Mouse (Mus musculus): ENCODE results near the gene Morn5. TPM values are rescaled to one million over a fixed set of nuclear protein-coding genes. Genes with fewer than 3 reads are reported as not detected.

Morn5 gene
- polyA plus RNA-seq, 1 experiment from 2014 or later: 0.42 TPM

GRCm38 (mm10) chr2:36077160-36077761 is 28.0 kb downstream of the Morn5 start:
- ATAC-seq (replicated peaks; ENCODE audit: extremely low read depth, insufficient read depth, low FRiP score): no peak
- Histone ChIP-seq H3K9me3 (replicated peaks; ENCODE audit: control insufficient read depth, low read length) (no peaks in the 10 kb centered on the region), H3K36me3 (ENCODE audit: control insufficient read depth, insufficient read depth) (no peaks in the 10 kb centered on the region), H3K27me3 (ENCODE audit: control insufficient read depth, insufficient read depth, low read length) (peaks cover 12% of the 10 kb centered on the region; the same call in 1 of the 2 replicates), H3K4me3 (ENCODE audit: low read length) (no peak overlapping the region), H3K27ac (ENCODE audit: low read length) (no peak overlapping the region), H3K9ac (ENCODE audit: low read length) (no peak overlapping the region), H3K4me1 (ENCODE audit: control insufficient read depth, insufficient read depth, low read length) (no peaks in the 10 kb centered on the region), H3K4me2 (ENCODE audit: low read depth, low read length) (no peak overlapping the region)
- WGBS: 31% methylated on average over 11 of the region's 11 CpGs

DNA sequence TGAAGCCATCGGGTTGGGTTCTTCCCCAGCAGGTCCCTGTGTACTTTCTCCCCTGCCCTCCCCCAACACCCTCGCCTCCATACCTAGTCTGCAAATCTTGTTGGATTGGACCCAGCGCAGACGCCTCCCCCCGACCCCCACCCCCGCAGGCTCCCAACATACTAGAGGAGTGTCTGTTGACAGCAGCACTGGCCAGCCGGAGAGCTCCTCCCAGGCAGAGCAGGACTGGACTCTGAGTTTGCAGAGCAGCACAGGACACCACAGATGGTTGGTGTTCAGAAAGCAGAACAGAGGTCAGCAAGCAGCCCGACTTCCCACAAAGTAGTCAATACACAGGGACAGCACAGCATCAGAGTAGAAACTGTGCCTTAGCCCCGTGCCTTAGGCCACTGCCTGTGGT is 32.2 kb downstream of the Morn5 start:
- WGBS: 19% methylated on average over 9 of the region's 9 CpGs
- Histone ChIP-seq H3K4me2 (ENCODE audit: low read depth, low read length) (no peak overlapping the region), H3K4me3 (ENCODE audit: low read length) (no peak overlapping the region), H3K9me3 (replicated peaks; ENCODE audit: control insufficient read depth, low read length) (no peaks in the 10 kb centered on the region), H3K36me3 (ENCODE audit: control insufficient read depth, insufficient read depth) (no peaks in the 10 kb centered on the region), H3K27me3 (ENCODE audit: control insufficient read depth, insufficient read depth, low read length) (peaks cover 18% of the 10 kb centered on the region), H3K27ac (ENCODE audit: low read length) (no peak overlapping the region), H3K4me1 (ENCODE audit: control insufficient read depth, insufficient read depth, low read length) (no peaks in the 10 kb centered on the region), H3K9ac (ENCODE audit: low read length) (no peak overlapping the region)
- ATAC-seq (replicated peaks; ENCODE audit: extremely low read depth, insufficient read depth, low FRiP score): no peak

GRCm38 (mm10) chr2:36082802-36083580 is 33.7 kb downstream of the Morn5 start:
- ATAC-seq (replicated peaks; ENCODE audit: extremely low read depth, insufficient read depth, low FRiP score): no peak
- WGBS: 82% methylated on average over 9 of the region's 9 CpGs
- peaks cover 25% of the 10 kb centered on the region for H3K27me3 ChIP-seq (ENCODE audit: control insufficient read depth, insufficient read depth, low read length)
- no peaks in the 10 kb centered on the region for H3K4me1 ChIP-seq (ENCODE audit: control insufficient read depth, insufficient read depth, low read length)
- H3K9me3 ChIP-seq (replicated peaks; ENCODE audit: control insufficient read depth, low read length): no peaks in the 10 kb centered on the region
- no peak overlapping the region for H3K4me2 ChIP-seq (ENCODE audit: low read depth, low read length)
- H3K27ac ChIP-seq (ENCODE audit: low read length): no peak overlapping the region
- H3K36me3 ChIP-seq (ENCODE audit: control insufficient read depth, insufficient read depth): no peaks in the 10 kb centered on the region
- no peak overlapping the region for H3K9ac ChIP-seq (ENCODE audit: low read length)
- H3K4me3 ChIP-seq (ENCODE audit: low read length): no peak overlapping the region

- Histone ChIP-seq H3K27ac (ENCODE audit: low read length) (no peak overlapping the region), H3K9me3 (replicated peaks; ENCODE audit: control insufficient read depth, low read length) (no peaks in the 10 kb centered on the region), H3K36me3 (ENCODE audit: control insufficient read depth, insufficient read depth) (no peaks in the 10 kb centered on the region), H3K4me3 (ENCODE audit: low read length) (no peak overlapping the region), H3K4me1 (ENCODE audit: control insufficient read depth, insufficient read depth, low read length) (no peaks in the 10 kb centered on the region), H3K4me2 (ENCODE audit: low read depth, low read length) (no peak overlapping the region), H3K9ac (ENCODE audit: low read length) (no peak overlapping the region), H3K27me3 (ENCODE audit: control insufficient read depth, insufficient read depth, low read length) (peaks cover 34% of the 10 kb centered on the region)
- no peak for ATAC-seq (replicated peaks; ENCODE audit: extremely low read depth, insufficient read depth, low FRiP score)
- 80% methylated on average over 1 of the region's 1 CpGs for WGBS
Measured at GRCm38 (mm10) chr2:36085041-36085440, 35.8 kb downstream of the Morn5 start.

- Histone ChIP-seq H3K27ac (ENCODE audit: low read length) (no peak overlapping the region), H3K36me3 (ENCODE audit: control insufficient read depth, insufficient read depth) (no peaks in the 10 kb centered on the region), H3K9ac (ENCODE audit: low read length) (no peak overlapping the region), H3K4me3 (ENCODE audit: low read length) (no peak overlapping the region), H3K4me2 (ENCODE audit: low read depth, low read length) (no peak overlapping the region), H3K27me3 (ENCODE audit: control insufficient read depth, insufficient read depth, low read length) (peaks cover 67% of the 10 kb centered on the region), H3K9me3 (replicated peaks; ENCODE audit: control insufficient read depth, low read length) (no peaks in the 10 kb centered on the region), H3K4me1 (ENCODE audit: control insufficient read depth, insufficient read depth, low read length) (peaks cover 14% of the 10 kb centered on the region)
- 56% methylated on average over 3 of the region's 3 CpGs for WGBS
- ATAC-seq (replicated peaks; ENCODE audit: extremely low read depth, insufficient read depth, low FRiP score): no peak
Measured at GRCm38 (mm10) chr2:36089190-36089589, 39.9 kb downstream of the Morn5 start.

DNA sequence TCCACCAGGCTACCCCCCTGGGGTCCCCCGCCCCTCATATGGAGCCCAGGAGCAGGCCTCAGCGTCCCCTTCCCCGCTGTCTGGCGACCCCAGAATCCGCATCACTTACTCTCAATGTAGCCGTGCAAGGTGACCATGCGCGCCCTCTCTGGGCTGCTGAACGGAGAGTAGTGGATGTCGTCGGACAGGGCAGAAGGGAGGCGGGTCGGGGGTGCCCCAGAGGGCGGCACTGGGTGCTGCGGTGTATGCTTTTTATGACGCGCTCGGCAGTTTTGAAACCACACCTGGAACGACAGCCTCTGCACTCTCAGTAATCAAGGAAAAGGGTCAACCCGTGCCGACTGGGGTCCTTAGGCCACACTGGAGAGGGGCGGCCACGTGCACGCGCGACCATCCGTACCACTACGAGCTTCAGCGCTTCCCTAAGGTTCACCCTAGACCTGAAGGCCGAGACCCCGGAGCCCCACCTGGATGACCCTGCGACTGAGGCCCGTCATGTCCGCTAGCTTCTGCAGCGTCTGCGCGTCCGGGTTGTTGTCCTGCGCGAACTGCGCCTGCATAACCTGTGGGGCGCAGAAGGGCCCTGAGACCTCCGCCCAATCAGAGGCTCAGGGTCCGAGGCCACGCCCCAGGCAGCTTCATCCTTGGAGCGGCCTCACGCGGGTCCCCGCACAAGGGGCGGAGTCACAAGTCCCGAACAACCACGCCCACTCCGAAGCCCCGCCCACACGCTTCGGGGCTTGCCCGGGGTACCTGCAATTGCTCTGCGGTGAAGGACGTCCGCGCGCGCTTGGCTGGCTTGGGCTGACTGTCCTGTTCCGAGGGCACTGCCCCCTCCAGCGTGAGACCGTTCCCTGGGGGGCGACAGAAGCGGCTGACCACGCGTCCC is 41.8 kb downstream of the Morn5 start:
- peaks cover 14% of the 10 kb centered on the region for H3K4me1 ChIP-seq (ENCODE audit: control insufficient read depth, insufficient read depth, low read length)

DNA sequence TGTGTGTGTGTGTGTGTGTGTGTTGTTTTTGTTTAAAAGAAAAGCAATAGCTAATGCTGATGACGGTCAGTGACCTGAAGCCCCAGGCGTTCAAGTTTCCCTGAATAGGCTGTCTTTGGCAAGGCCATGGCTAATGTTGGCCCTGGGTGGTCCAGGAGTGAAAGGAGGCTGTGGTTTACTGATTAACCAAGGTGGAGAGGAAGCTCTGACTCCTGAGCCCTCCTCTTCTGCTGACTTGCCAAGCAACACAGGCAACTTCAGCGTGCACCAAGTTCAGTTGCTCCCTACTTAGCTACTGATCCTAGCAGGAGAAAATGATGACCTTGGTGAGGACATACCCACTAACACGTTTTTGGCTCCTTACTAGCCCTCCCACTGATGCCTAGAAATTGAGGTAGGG is 43.5 kb downstream of the Morn5 start:
- Histone ChIP-seq H3K4me1 (ENCODE audit: control insufficient read depth, insufficient read depth, low read length) (peaks cover 14% of the 10 kb centered on the region), H3K27ac (ENCODE audit: low read length) (no peak overlapping the region), H3K27me3 (ENCODE audit: control insufficient read depth, insufficient read depth, low read length) (peaks cover 87% of the 10 kb centered on the region), H3K4me2 (ENCODE audit: low read depth, low read length) (no peak overlapping the region), H3K9me3 (replicated peaks; ENCODE audit: control insufficient read depth, low read length) (no peaks in the 10 kb centered on the region), H3K9ac (ENCODE audit: low read length) (no peak overlapping the region), H3K36me3 (ENCODE audit: control insufficient read depth, insufficient read depth) (no peaks in the 10 kb centered on the region), H3K4me3 (ENCODE audit: low read length) (no peak overlapping the region)
- 19% methylated on average over 4 of the region's 4 CpGs for WGBS
- ATAC-seq (replicated peaks; ENCODE audit: extremely low read depth, insufficient read depth, low FRiP score): no peak

More for the DNA sequence above, 41.8 kb downstream of the Morn5 start:
- H3K27ac ChIP-seq (ENCODE audit: low read length): no peak overlapping the region
- no peaks in the 10 kb centered on the region for H3K36me3 ChIP-seq (ENCODE audit: control insufficient read depth, insufficient read depth)
- ATAC-seq (replicated peaks; ENCODE audit: extremely low read depth, insufficient read depth, low FRiP score): peak; percentile 74
- H3K9ac ChIP-seq (ENCODE audit: low read length): 0 out of 2 replicates have a peak overlapping the region, but pooled peaks have one; percentile 43
- 4% methylated on average over 70 of the region's 70 CpGs for WGBS
- H3K27me3 ChIP-seq (ENCODE audit: control insufficient read depth, insufficient read depth, low read length): peaks cover 80% of the 10 kb centered on the region
- H3K4me2 ChIP-seq (ENCODE audit: low read depth, low read length): peak overlapping the region; percentile 81
- H3K9me3 ChIP-seq (replicated peaks; ENCODE audit: control insufficient read depth, low read length): no peaks in the 10 kb centered on the region
- H3K4me3 ChIP-seq (ENCODE audit: low read length): peak overlapping the region; percentile 57

- Histone ChIP-seq H3K9me3 (replicated peaks; ENCODE audit: control insufficient read depth, low read length) (no peaks in the 10 kb centered on the region), H3K36me3 (ENCODE audit: control insufficient read depth, insufficient read depth) (no peaks in the 10 kb centered on the region), H3K27ac (ENCODE audit: low read length) (no peak overlapping the region), H3K27me3 (ENCODE audit: control insufficient read depth, insufficient read depth, low read length) (peaks cover 90% of the 10 kb centered on the region), H3K4me2 (ENCODE audit: low read depth, low read length) (no peak overlapping the region), H3K4me1 (ENCODE audit: control insufficient read depth, insufficient read depth, low read length) (peaks cover 14% of the 10 kb centered on the region), H3K9ac (ENCODE audit: low read length) (no peak overlapping the region), H3K4me3 (ENCODE audit: low read length) (no peak overlapping the region)
- 25% methylated on average over 7 of the region's 7 CpGs for WGBS
- ATAC-seq (replicated peaks; ENCODE audit: extremely low read depth, insufficient read depth, low FRiP score): no peak
Measured at GRCm38 (mm10) chr2:36093301-36093700, 44.0 kb downstream of the Morn5 start.
